In genomic region chr6:77013194-77013593, GRCm38 (mm10) we compare ENCODE assay signal across 22 mouse cellular contexts.
DNase-seq lines count a peak whose midpoint lies in the region; ATAC-seq lines count a peak whose summit lies in the region.
"Had no signal": no experiment of that assay in that cellular context is flagged by ENCODE, and none has a peak within 500 bp of the region (broad histone marks: within the 10 kb centered on the region; RNA-seq: fewer than 3 reads in every experiment).

No protein-coding gene starts in this region.

- H3K4me3 ChIP-seq in forebrain, embryonic 14.5 days (ENCODE audit: low read depth, low read length) = no peak overlapping the region
- no peak overlapping the region for H3K4me3 ChIP-seq in forebrain, embryonic 15.5 days
- H3K4me3 ChIP-seq: embryonic facial prominence, embryonic 10.5 days; heart, adult 2 months; heart, embryonic 15.5 days; hindbrain, embryonic 15.5 days had no signal

- intact Hi-C loops in left cerebral cortex, postnatal 4 days (cut with DNase I) = no loop called here

- no peaks in the 10 kb centered on the region for H3K27me3 ChIP-seq in forebrain, embryonic 14.5 days (replicated peaks; ENCODE audit: control insufficient read depth, insufficient read depth, low read length)
- H3K27me3 ChIP-seq in forebrain, embryonic 15.5 days = no peaks in the 10 kb centered on the region
- H3K27me3 ChIP-seq: heart, embryonic 15.5 days; hindbrain, embryonic 15.5 days had no signal

- no peaks in the 10 kb centered on the region for H3K4me1 ChIP-seq in forebrain, embryonic 14.5 days (ENCODE audit: control insufficient read depth, insufficient read depth, low read length)
- no peaks in the 10 kb centered on the region for H3K4me1 ChIP-seq in forebrain, embryonic 15.5 days
- H3K4me1 ChIP-seq: embryonic facial prominence, embryonic 10.5 days; heart, embryonic 15.5 days; hindbrain, embryonic 15.5 days had no signal

- ATAC-seq in cerebellum, adult (ENCODE audit: insufficient number of reproducible peaks, low FRiP score, low TSS enrichment) = 0 out of 2 replicates have a peak, but pooled peaks have one; percentile 34
- ATAC-seq in forebrain, embryonic 14.5 days = peak; percentile 44; the same call in 1 of the 2 replicates
- no peak; the same call in 1 of the 2 replicates for ATAC-seq in forebrain, embryonic 15.5 days (replicated peaks)
- ATAC-seq: CD4-positive, CD25-positive, alpha-beta regulatory T cell, adult 4 months; forebrain, postnatal 0 days; intestine, embryonic 16.5 days had no signal

- H3K36me3 ChIP-seq in forebrain, embryonic 14.5 days (ENCODE audit: control insufficient read depth, insufficient read depth, low read length) = no peaks in the 10 kb centered on the region
- H3K36me3 ChIP-seq in forebrain, embryonic 15.5 days = no peaks in the 10 kb centered on the region
- H3K36me3 ChIP-seq: embryonic facial prominence, embryonic 10.5 days; G1E; heart, embryonic 15.5 days; hindbrain, embryonic 15.5 days had no signal

- no peaks in the 10 kb centered on the region for H3K9me3 ChIP-seq in forebrain, embryonic 14.5 days (replicated peaks; ENCODE audit: control insufficient read depth, low read length)
- no peaks in the 10 kb centered on the region for H3K9me3 ChIP-seq in forebrain, embryonic 15.5 days
- H3K9me3 ChIP-seq: embryonic facial prominence, embryonic 10.5 days; G1E; heart, embryonic 15.5 days; hindbrain, embryonic 15.5 days had no signal

- no peak overlapping the region for H3K27ac ChIP-seq in forebrain, embryonic 14.5 days (ENCODE audit: low read depth, low read length)
- H3K27ac ChIP-seq in forebrain, embryonic 15.5 days (replicated peaks) = no peak overlapping the region
- H3K27ac ChIP-seq: embryonic facial prominence, embryonic 10.5 days; heart, adult 2 months; heart, embryonic 15.5 days; hindbrain, embryonic 15.5 days had no signal

- 55% methylated on average over 2 of the region's 2 CpGs for WGBS in forebrain, embryonic 14.5 days
- 57% methylated on average over 2 of the region's 2 CpGs for WGBS in forebrain, embryonic 15.5 days

- DNase-seq in cerebellum, adult 8-10 months = no peak
- peak; percentile 51 for DNase-seq in forebrain, embryonic 14.5 days (ENCODE audit: low spot score)
- peak; percentile 18 for DNase-seq in left cerebral cortex, postnatal 4 days
- no peak for DNase-seq in left cerebral cortex, adult 8-10 months (ENCODE audit: low spot score in 2 of 2)
- DNase-seq in cerebellum, postnatal 25 days = peak; percentile 18 to 33
- DNase-seq in lung, adult 18-20 months = no peak
- DNase-seq: adrenal gland, adult 8-10 months; B cell, adult 2 months; forebrain, postnatal 0 days; gastrocnemius, postnatal 14 days; heart, adult 2 months; heart, postnatal 14 days; kidney, adult 2 months had no signal

- H3K4me2 ChIP-seq in forebrain, embryonic 14.5 days (ENCODE audit: low read length) = no peak overlapping the region
- no peak overlapping the region for H3K4me2 ChIP-seq in forebrain, embryonic 15.5 days (replicated peaks)
- H3K4me2 ChIP-seq: heart, embryonic 11.5 days; heart, embryonic 15.5 days; hindbrain, embryonic 15.5 days had no signal

- no peak overlapping the region for H3K9ac ChIP-seq in forebrain, embryonic 14.5 days (ENCODE audit: low read length)
- H3K9ac ChIP-seq in forebrain, embryonic 15.5 days (replicated peaks) = no peak overlapping the region
- H3K9ac ChIP-seq: forebrain, postnatal 0 days; heart, embryonic 15.5 days; hindbrain, embryonic 15.5 days had no signal

Comparison
In these comparisons a context has a peak if more than half of its experiments do, and no peak if none do; other contexts are left out.
1. DNase-seq: peak in forebrain, embryonic 14.5 days (single experiment), left cerebral cortex, postnatal 4 days (single experiment) and cerebellum, postnatal 25 days (2 of 2); none in cerebellum, adult 8-10 months (single experiment), left cerebral cortex, adult 8-10 months (0 of 2) and lung, adult 18-20 months (0 of 2).